Mouse (Mus musculus) embryonic facial prominence, embryonic 13.5 days (tissue): ENCODE measurements around the gene Gmppa. TPM values are rescaled to one million over a fixed set of nuclear protein-coding genes. Genes with fewer than 3 reads are reported as not detected.

ENCODE experiments used
- ATAC-seq: fragments of 200-750 bp; cut with Nextera tagmentation; 2 replicates; pipeline ENCODE4 v1.8.0; 2017; ENCODE audit warnings: low read depth; ENCODE audit not compliant: insufficient number of reproducible peaks, insufficient read depth, low FRiP score, low TSS enrichment
- H3K27ac ChIP-seq: fragments of 300-500 bp; sonication (generic); 2 replicates; pipeline ENCODE4 v1.5.1; 2015; ENCODE audit warnings: moderate library complexity, mild to moderate bottlenecking, inconsistent platforms
- H3K27me3 ChIP-seq: fragments of 300-500 bp; sonication (generic); 2 replicates; pipeline ENCODE4 v1.6.1; 2015; ENCODE audit warnings: mild to moderate bottlenecking, inconsistent platforms
- H3K36me3 ChIP-seq: fragments of 300-500 bp; sonication (generic); 2 replicates; pipeline ENCODE4 v1.6.1; 2015; ENCODE audit warnings: mild to moderate bottlenecking, inconsistent platforms
- H3K4me1 ChIP-seq: fragments of 300-500 bp; sonication (generic); 2 replicates; pipeline ENCODE4 v1.6.1; 2015; ENCODE audit warnings: inconsistent platforms
- H3K4me2 ChIP-seq: fragments of 300-500 bp; sonication (generic); 2 replicates; pipeline ENCODE4 v1.6.1; 2015; ENCODE audit warnings: moderate library complexity, mild to moderate bottlenecking, inconsistent platforms
- H3K4me3 ChIP-seq: fragments of 300-500 bp; sonication (generic); 2 replicates; pipeline ENCODE4 v1.5.1; 2015; ENCODE audit warnings: mild to moderate bottlenecking, inconsistent platforms
- H3K9ac ChIP-seq: fragments of 300-500 bp; sonication (generic); 2 replicates; pipeline ENCODE4 v1.6.1; 2015; ENCODE audit warnings: mild to moderate bottlenecking, inconsistent platforms
- H3K9me3 ChIP-seq: fragments of 300-500 bp; sonication (generic); 2 replicates; pipeline ENCODE4 v1.6.1; 2016; ENCODE audit warnings: inconsistent platforms
- WGBS: fragments of 180-500 bp; shearing (Covaris S2); methylation state at CpG from one replicate; pipeline ENCODE4 v1.1.7; 2015; ENCODE audit warnings: mixed read lengths; 5-methylcytosine and 5-hydroxymethylcytosine counted together
- polyA plus RNA-seq: library from polyadenylated mRNA; unstranded; fragments of >200 nt; fragmentation: Nextera tagmentation; extraction: Ambion mirVana; gene quantifications from 2 replicates; pipeline ENCODE4 v1.2.1, GENCODE M21; 2015

The Gmppa gene
- polyA plus RNA-seq, 1 experiment from 2014 or later, result 74.2 TPM

- H3K4me1 ChIP-seq, result peaks cover 33% of the 10 kb centered on the region
- 8% methylated on average over 14 of the region's 14 CpGs for WGBS
- no peak overlapping the region for H3K27ac ChIP-seq
- H3K9me3 ChIP-seq, result no peaks in the 10 kb centered on the region
- no peak for ATAC-seq
- H3K4me3 ChIP-seq, result no peak overlapping the region
- no peaks in the 10 kb centered on the region for H3K36me3 ChIP-seq
- H3K27me3 ChIP-seq, result peaks cover 77% of the 10 kb centered on the region
- H3K9ac ChIP-seq, result no peak overlapping the region
- H3K4me2 ChIP-seq, result no peak overlapping the region
Observed at GRCm38 (mm10) chr1:75456746-75457564, 21.2 kb downstream of the Gmppa start.

- Histone ChIP-seq H3K36me3 (no peaks in the 10 kb centered on the region), H3K9me3 (no peaks in the 10 kb centered on the region), H3K27ac (no peak overlapping the region), H3K4me3 (no peak overlapping the region), H3K27me3 (peaks cover 70% of the 10 kb centered on the region), H3K4me1 (peaks cover 33% of the 10 kb centered on the region), H3K9ac (no peak overlapping the region), H3K4me2 (peak overlapping the region; percentile 61)
- under 1% methylated on average over 10 of the region's 10 CpGs for WGBS
- no peak for ATAC-seq
Observed at GRCm38 (mm10) chr1:75457710-75458024, 21.9 kb downstream of the Gmppa start.

GRCm38 (mm10) chr1:75458025-75458788 lies 22.5 kb downstream of the Gmppa start:
- Histone ChIP-seq H3K36me3 (no peaks in the 10 kb centered on the region), H3K9ac (peak overlapping the region; percentile 56), H3K27me3 (peaks cover 64% of the 10 kb centered on the region), H3K4me2 (peak overlapping the region; percentile 61), H3K4me3 (peak overlapping the region; percentile 33), H3K4me1 (peaks cover 33% of the 10 kb centered on the region), H3K27ac (no peak overlapping the region), H3K9me3 (no peaks in the 10 kb centered on the region)
- WGBS, result 3% methylated on average over 42 of the region's 42 CpGs
- peak; percentile 63 for ATAC-seq

- peaks cover 28% of the 10 kb centered on the region for H3K4me1 ChIP-seq
- H3K36me3 ChIP-seq, result no peaks in the 10 kb centered on the region
- H3K4me2 ChIP-seq, result peak overlapping the region; percentile 61
- H3K9me3 ChIP-seq, result no peaks in the 10 kb centered on the region
- peaks cover 57% of the 10 kb centered on the region for H3K27me3 ChIP-seq
- peak overlapping the region; percentile 56 for H3K9ac ChIP-seq
- H3K4me3 ChIP-seq, result peak overlapping the region; percentile 33
- ATAC-seq, result no peak
- no peak overlapping the region; the same call in 1 of the 2 replicates for H3K27ac ChIP-seq
- 16% methylated on average over 23 of the region's 23 CpGs for WGBS
Observed at GRCm38 (mm10) chr1:75458789-75459684, 23.3 kb downstream of the Gmppa start.

GRCm38 (mm10) chr1:75460297-75460696 lies 24.6 kb downstream of the Gmppa start:
- H3K27ac ChIP-seq, result no peak overlapping the region
- 76% methylated on average over 7 of the region's 7 CpGs for WGBS
- no peak for ATAC-seq
- no peak overlapping the region for H3K4me2 ChIP-seq
- no peaks in the 10 kb centered on the region for H3K9me3 ChIP-seq
- no peaks in the 10 kb centered on the region for H3K36me3 ChIP-seq
- no peak overlapping the region for H3K9ac ChIP-seq
- H3K4me1 ChIP-seq, result peaks cover 28% of the 10 kb centered on the region
- no peak overlapping the region for H3K4me3 ChIP-seq
- H3K27me3 ChIP-seq, result peaks cover 56% of the 10 kb centered on the region

- peaks cover 48% of the 10 kb centered on the region for H3K27me3 ChIP-seq
- 38% methylated on average over 1 of the region's 1 CpGs for WGBS
Observed at GRCm38 (mm10) chr1:75462636-75463035, 26.9 kb downstream of the Gmppa start.

GRCm38 (mm10) chr1:75463652-75464204 lies 28.0 kb downstream of the Gmppa start:
- Histone ChIP-seq H3K36me3 (no peaks in the 10 kb centered on the region), H3K4me2 (no peak overlapping the region), H3K9ac (0 out of 2 replicates have a peak overlapping the region, but pooled peaks have one; percentile 1), H3K27me3 (peaks cover 40% of the 10 kb centered on the region), H3K27ac (no peak overlapping the region), H3K9me3 (no peaks in the 10 kb centered on the region), H3K4me3 (no peak overlapping the region), H3K4me1 (peaks cover 11% of the 10 kb centered on the region)
- WGBS, result 74% methylated on average over 5 of the region's 5 CpGs
- ATAC-seq, result no peak

More at GRCm38 (mm10) chr1:75462636-75463035, 26.9 kb downstream of the Gmppa start:
- H3K4me2 ChIP-seq, result no peak overlapping the region
- no peak overlapping the region for H3K27ac ChIP-seq
- H3K4me3 ChIP-seq, result no peak overlapping the region
- peaks cover 21% of the 10 kb centered on the region for H3K4me1 ChIP-seq
- no peaks in the 10 kb centered on the region for H3K36me3 ChIP-seq
- no peak for ATAC-seq
- H3K9ac ChIP-seq, result no peak overlapping the region
- no peaks in the 10 kb centered on the region for H3K9me3 ChIP-seq

- Histone ChIP-seq H3K4me3 (no peak overlapping the region), H3K27me3 (peaks cover 36% of the 10 kb centered on the region), H3K4me2 (peak overlapping the region; percentile 42), H3K36me3 (peaks cover 3% of the 10 kb centered on the region; the same call in 1 of the 2 replicates), H3K4me1 (peaks cover 4% of the 10 kb centered on the region; the same call in 1 of the 2 replicates), H3K9me3 (no peaks in the 10 kb centered on the region), H3K27ac (no peak overlapping the region), H3K9ac (peak overlapping the region; percentile 61; the same call in 1 of the 2 replicates)
- ATAC-seq, result peak; percentile 52
- WGBS, result 7% methylated on average over 14 of the region's 14 CpGs
Observed at GRCm38 (mm10) chr1:75467215-75467927, 31.6 kb downstream of the Gmppa start.

- H3K36me3 ChIP-seq, result peaks cover 23% of the 10 kb centered on the region
- H3K4me1 ChIP-seq, result peaks cover 9% of the 10 kb centered on the region; the same call in 1 of the 2 replicates
- no peak overlapping the region for H3K4me2 ChIP-seq
- H3K27ac ChIP-seq, result no peak overlapping the region
- 80% methylated on average over 17 of the region's 17 CpGs for WGBS
- no peaks in the 10 kb centered on the region for H3K9me3 ChIP-seq
- 0 out of 2 replicates have a peak overlapping the region, but pooled peaks have one; percentile 27 for H3K9ac ChIP-seq
- peaks cover 35% of the 10 kb centered on the region for H3K27me3 ChIP-seq
- ATAC-seq, result no peak
- no peak overlapping the region for H3K4me3 ChIP-seq
Observed at GRCm38 (mm10) chr1:75469287-75469825, 33.6 kb downstream of the Gmppa start.

GRCm38 (mm10) chr1:75476441-75476840 lies 40.7 kb downstream of the Gmppa start:
- H3K9ac ChIP-seq, result no peak overlapping the region
- H3K4me1 ChIP-seq, result peaks cover 30% of the 10 kb centered on the region
- H3K4me2 ChIP-seq, result no peak overlapping the region
- WGBS, result 95% methylated on average over 11 of the region's 11 CpGs
- H3K36me3 ChIP-seq, result peaks cover 48% of the 10 kb centered on the region
- no peak overlapping the region for H3K4me3 ChIP-seq
- no peak for ATAC-seq
- no peaks in the 10 kb centered on the region for H3K9me3 ChIP-seq
- no peak overlapping the region for H3K27ac ChIP-seq
- H3K27me3 ChIP-seq, result peaks cover 17% of the 10 kb centered on the region
